Mouse (Mus musculus) cerebellum, adult 18-20 months (tissue): ENCODE measurements around the gene Nrxn3.

Experiments used
- DNase-seq, 2 experiments: peaks; one replicate each; pipeline ENCODE4 v3.0.0; 2021

The Nrxn3 gene

DNA sequence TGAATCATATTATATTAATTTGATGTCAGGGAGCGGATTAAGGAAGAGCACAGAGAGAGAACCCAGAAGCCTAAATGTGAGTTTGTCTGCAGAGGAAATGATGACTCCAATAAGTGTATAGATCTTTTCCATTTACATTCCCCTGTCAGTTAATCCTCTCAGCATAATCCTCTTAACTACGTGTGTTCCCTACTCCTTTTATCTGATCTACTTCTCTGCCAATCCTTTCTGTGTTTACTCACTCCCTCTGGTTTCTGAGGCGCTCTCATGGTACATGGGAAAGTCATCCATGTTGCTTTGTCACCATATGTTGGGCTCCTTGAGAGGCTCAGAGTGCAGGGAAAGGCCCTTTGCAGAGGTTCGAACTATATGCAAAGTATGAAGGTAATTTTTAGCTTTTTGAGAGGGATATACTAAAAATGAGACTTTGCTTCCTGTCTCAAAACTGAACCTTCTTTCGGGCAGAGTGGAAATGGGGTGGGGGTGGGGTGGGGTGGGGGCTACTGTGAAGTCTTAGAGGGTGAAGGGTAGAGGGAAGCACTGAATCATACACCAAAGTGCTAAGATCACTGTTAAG lies 350.6 kb downstream of the Nrxn3 start:
- no peak for DNase-seq

DNA sequence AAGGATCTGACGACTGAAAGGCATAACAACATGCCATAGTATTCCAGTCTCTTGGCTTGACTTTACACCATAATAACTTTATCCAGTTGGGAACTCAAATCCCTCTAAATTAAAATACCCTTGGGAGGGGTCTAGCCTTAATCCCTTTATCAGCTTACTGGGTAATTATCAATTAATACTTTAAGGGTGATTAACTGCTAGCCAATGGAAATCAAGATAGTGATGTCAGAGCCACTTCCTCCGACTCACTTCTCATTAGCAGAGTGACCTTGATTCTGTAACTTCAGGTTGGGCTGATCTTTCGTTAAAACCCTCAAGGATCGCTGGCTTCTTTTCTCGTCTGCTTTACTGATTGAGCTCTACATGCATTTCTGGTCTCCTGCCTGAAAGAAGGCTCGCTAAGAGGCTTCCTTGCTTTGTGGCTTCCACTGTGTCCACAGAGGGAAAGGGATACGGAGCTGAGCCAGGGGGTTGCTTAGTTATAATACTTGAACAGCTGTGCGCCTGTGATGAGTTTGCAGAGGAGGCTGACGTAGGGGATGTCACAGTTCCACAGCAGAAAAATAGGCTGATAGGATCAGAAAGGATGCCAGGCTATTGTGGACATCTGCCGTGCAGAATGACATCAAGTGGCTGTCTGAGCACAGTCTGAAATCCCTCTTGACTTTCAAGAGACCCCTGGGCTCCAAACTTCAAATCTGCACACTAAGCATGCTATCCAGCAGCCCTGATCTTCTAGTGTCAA lies 352.0 kb downstream of the Nrxn3 start:
- DNase-seq, result no peak

DNA sequence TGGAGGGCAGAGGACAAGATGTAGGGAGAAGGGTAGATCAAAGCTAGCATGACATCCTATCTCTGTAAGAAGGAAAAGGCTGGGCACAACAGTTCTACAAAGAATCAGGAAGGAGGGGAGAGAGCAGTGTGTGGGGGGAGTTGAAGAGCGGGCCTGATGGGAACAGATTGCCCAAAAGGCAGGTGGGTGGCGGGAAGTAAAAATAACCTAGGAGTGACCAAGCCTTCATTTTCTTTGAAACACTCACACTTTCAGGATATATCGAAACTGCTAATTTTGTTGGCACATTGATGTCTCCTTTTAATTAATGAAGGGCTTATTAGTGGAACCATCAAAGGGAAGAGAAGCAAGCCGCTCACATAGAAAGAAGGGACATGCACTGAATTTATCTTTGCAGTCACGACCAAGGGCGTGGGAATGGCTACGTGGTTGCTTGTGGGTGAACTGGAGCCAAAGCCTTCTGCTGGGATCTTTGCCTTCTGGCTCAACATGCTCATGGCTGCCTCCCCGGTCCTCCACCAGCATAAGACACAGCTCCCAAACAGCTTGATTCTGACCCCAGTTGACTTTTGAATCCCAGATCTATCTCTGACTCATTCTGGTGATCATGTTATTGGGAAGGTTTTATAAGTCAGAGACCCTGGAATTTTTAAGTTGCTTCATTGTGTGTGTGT lies 371.3 kb downstream of the Nrxn3 start:
- DNase-seq, result no peak

DNA sequence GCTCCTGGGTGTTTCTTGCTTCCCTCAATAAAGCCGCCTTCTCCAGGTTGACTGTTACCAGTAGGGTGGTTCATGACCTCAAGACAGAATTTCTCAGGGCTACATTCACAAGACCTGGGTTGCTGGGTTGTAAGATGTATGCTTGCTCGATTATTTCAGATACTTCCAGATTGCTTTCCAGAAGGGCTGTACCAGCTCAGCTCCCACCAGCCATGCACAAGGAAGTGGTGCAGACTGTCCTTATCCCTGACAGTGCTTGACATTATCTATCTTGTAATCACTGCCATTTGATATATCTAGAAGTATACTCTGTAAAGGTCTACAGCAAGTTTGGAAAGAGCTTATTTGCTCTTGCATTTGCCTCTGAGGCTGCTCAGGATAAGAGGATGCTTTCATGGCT lies 374.9 kb downstream of the Nrxn3 start:
- DNase-seq, result no peak

DNA sequence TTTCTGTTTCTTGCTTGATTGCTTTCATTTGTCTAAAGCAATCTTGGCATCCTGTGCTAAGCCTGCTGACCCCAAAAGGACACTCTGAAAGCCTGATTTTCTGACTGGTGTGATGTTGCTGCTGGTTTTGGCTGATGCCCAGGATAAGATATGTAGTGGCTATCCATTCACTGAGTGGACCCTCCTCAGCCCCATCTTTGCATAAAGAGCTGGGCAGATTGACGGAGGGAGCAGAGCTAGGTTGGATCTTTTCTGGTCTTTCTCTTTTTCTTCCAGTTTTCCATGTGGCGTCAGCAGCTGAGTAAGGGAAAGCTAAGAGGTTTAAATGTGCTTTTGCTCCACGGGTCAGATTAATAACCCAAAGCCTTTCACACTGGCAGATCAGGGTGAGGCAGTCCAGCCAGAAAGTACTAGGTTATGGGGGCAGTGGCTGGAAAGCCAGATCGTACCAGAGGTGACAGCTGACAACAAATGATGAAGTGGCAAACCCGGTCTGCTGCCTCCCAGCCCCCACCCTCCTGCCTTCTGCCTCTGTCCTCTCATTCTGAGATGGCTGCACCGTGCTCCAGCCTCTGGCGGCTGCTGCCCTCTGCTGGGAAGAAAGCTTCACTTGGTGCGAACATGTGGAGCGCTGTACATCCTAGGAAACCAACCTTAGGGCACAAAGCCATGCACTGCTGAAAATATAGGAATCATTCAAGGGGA lies 383.5 kb downstream of the Nrxn3 start:
- DNase-seq, result peak; percentile 51 to 55

DNA sequence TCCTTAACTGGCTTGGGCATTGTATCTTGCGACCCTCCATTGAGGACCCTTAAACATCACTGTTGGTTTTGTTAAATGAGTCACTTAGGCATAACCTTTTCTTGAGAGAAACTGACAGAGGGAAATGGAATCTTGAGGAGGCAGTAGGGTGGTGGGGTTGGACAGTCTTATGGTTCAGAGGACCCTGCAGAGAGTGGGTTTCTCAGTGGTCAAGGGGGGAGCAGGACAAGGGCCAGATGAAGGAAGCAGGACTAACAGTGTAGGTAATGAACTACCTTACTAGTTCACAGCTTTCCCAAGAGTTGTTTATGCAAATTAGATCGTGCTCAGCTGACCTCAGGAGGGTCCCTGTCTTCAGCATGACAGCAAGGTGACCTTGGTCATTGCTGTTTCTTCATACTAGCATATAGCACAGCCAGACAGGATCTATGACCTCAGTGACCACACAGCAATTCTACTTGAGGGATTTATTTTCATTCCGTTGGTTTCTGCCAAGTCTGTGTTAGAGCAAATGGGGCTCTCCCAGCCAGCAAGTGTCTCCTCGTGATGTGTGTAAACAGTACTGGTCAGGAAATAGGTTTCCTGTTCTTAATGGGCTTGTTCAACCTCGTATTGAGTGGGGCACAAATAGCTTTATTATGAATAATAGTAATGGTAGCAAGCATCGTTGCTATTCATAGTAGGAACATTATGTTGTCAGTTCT lies 384.4 kb downstream of the Nrxn3 start:
- no peak for DNase-seq

DNA sequence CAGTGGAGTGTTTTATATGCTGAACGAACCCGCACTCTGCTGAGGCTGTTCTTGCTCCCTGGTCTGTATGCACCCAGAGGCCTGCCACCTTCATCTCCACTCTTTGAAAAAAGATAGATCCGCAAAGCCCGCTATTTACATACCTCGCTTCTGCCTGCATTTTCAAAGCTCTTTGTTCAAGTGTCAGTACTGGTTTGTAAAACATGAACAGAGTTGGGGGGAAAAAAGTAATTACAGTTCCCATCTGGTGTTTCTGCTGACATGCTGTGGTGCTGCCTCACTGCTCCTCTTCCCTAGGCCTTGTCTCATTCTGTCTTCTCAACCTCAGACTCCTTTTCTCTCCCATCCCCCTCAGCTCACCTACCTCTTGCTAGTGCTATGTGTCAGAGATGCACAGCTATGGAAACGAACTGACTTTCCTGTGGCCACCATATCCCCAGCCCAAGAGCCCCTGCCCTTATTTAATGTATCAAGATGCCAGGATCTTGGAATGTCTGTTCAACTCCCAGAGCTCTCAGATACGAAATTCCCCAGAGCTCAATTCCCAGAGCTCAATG lies 387.2 kb downstream of the Nrxn3 start:
- no peak for DNase-seq

DNA sequence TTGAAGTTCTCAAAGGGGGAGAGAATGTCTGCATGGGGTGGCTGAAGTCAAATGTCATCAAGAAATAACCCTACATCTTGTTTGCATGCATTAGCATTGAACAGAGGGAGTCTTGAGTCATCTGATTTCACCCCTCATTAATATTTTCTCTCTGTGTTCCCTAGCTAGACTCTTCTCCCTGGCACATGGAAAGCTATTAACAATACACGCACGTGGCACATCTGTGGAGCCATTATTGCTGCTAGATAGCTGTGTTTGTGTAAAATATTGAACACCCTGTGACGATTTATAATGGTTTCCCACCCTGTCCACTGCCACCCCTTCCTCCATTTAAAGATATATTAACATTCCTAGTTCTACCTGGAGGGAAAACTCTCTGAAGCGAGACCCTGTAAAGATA lies 405.9 kb downstream of the Nrxn3 start:
- DNase-seq, result no peak

DNA sequence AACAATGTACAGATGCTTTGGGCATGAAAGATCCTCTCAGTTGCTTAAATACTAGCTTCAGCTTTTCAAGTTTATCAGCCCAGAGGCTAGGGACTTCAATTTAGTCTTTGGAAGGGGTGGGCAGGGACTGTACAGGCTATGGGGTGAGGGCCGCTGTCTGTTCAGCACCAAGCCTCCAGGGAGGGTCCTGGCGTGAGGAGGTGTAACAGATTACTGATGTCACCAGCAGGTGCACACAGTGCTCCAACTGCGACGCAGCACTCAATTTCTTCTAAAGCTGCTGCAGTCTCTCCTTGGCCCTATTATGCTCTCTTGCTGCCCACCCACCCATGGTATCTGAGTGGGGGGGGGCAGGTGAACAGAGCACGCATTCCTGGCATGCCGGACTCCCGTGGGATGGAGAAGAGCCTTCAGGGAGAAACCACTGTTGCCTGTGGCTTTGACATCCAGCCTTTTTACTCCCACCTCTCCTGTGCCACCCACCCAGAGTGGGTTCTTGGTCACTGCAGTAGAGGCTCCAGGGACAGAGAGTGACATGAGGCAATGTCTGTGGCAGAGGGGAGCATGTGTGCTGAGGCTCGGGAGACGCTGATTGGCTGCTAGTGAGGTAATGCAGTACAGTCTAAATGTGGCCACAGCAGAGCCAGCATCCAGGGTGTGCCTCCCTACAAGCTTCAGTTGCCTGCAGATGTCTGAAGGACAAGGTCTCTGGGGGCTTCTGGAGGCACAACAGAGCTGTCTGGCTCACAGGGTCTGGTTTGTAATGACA lies 406.6 kb downstream of the Nrxn3 start:
- no peak for DNase-seq

DNA sequence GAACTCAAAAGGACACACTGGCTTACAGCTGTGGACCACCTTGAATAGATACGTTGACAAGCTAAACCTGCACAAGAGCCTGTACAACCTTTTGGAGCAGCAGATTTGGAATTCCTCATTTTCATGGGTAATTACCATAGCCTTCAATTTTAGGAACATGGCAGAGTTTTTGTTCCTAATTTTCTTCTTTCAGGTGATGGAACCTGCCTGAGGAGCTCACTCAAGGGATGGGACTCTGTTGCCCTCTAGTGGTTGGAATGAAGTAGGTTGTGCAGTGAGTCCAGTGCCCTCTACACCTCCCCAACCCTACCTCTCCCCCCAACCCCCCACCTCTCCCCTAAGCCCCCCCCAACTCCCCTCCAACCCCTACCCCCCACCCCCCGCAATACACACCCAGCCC lies 411.7 kb downstream of the Nrxn3 start:
- DNase-seq, result peak; percentile 8 to 22

DNA sequence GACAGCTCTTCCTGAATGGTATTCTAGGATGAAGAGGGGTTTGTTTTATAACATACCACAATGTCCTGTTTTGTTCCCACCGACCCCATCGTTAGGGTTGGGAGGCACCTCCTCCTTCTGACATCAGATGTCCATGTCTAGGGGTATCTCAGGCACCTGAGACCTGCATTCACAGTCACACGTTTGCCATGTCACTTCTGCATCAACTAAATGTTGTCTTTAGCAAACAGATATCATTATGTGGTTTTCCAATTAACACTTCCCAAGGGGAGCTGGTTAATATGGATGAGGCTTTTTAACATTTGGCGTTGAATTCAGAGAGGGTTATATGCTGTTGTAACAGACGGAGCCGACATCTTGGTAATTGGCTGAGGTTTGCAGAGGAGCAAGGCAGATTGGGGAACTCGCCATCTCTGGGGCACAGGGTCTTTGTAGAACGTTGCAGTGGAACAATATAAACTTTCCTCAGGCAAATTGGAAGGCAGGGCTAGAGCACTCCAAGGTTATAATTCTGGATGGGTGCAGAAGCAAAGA lies 412.2 kb downstream of the Nrxn3 start:
- DNase-seq, result no peak

DNA sequence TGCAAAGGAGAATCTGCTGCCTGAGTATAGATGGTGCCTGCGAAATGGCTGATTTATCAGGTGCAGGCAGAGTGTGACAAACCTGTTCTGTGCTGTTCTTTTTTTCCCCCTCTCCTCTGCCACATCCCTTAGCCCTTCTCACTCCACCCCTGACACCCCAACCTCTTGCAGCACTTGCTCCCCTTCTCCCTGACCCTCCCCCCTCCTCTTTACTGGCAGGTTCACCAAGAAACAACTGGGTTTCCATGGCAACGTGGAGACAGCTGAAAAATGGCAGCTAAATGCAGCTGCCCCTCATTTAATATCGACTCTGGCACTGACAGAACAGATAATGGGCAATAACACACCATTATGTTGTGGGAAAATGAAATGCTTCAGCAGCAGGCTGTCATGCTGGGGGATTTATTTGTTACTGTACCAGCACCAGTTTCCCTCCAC lies 426.3 kb downstream of the Nrxn3 start:
- DNase-seq, result no peak

DNA sequence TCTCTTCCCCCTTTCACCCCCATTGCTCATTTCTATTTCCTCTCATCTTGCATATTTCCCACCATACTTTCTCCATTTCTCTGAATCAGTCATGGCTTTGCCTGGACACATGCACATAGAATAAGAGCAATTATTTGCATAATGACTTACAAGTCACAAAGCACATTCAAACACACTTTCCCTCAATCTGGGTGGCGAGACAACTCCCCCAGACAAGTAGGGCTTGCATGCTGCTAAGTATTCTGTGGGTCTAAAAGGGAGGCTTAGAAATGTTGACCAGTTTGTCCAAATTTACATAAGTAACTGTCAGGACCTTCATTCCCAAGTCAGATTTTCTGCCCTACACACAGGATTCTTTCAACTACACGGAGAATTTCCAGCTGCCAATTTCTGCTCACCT lies 426.8 kb downstream of the Nrxn3 start:
- DNase-seq, result no peak

DNA sequence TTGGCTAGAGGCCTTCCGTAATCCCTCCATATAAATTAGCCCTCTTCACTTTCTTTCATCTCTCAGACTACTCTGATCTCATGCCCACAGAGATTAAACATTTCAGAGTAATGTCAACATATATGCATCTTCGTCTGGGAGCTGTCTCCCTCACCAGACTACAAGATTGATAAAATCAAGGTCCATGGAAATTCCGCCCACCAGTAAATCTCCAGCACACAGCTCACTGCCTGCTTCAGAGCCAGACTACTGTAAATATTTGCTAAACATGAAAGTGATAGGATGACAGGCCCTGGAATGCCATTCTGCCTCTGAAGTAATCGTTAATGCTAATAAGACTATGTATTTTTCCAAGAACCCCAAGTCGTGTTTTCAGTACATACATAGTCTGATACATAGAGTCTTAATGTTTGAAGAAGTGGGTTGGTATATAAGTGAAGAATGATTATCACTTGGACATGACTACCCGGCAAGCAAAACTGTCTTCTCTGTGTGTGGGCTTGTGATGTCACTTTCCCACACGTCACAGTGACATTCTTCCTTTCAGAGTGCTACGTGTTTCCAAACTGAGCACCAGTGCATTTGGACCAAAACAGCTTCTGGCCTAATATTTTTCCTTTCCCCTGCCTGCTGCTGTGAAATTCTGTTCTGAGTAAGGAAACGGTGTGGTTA lies 433.5 kb downstream of the Nrxn3 start:
- DNase-seq, result no peak

DNA sequence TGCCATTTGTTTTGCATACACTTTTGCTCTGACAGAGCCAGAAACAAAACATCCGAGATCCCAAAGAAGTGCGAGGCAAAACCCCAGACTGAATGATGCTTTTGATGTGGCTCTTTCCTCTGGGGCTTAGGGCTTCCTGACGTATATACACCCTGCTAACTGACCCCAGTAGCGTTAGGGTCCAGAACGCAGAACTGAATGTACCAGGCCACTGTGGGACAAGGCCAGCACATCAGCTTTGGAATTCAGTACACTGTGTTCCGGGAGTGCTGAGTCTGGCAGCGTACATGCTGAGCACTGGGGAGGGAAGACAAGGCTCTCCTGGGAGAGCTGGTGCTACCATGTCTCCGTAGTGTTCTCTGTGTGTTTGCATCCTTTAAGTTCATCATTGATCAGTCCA lies 436.7 kb downstream of the Nrxn3 start:
- no peak for DNase-seq

DNA sequence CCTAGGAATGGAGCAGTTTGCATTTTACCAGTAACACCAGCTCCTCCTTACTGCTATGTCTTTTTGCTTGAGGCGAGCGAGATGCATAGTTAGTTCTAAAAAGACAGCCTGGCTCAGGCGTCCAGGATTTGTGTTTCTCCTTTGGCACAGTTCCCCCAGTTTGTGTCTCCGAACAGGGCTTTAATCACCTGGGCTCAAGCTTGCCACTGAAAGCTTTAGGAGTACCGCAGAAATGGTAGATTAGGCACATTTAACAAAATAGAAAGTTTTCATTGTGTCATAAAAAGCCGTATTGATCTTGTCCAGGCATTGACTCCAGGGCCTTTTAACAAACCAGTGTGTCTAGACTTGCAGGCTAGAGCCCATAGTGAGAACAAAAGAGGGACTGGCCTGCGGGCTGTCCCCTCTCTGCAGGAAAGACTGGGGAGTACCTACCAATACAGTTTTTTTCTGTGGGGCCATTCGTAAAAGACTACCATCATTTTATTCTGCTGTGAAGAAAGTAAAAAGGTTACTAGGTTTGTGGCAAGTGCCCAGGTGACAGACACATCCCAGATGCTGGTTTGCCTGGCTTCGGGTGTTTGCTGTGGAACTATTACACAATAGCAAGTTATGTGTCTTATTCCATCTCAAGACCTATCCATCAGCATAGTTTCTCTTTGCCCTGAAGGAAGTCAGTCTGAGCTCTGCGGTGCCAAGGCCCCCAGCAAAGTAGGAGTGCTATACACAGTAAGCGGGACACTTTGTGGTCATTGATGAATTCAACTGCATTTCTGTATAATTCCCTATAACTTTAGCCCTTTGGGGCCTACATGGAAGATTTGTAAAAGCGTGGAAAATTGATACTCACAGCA lies 451.9 kb downstream of the Nrxn3 start:
- no peak for DNase-seq

DNA sequence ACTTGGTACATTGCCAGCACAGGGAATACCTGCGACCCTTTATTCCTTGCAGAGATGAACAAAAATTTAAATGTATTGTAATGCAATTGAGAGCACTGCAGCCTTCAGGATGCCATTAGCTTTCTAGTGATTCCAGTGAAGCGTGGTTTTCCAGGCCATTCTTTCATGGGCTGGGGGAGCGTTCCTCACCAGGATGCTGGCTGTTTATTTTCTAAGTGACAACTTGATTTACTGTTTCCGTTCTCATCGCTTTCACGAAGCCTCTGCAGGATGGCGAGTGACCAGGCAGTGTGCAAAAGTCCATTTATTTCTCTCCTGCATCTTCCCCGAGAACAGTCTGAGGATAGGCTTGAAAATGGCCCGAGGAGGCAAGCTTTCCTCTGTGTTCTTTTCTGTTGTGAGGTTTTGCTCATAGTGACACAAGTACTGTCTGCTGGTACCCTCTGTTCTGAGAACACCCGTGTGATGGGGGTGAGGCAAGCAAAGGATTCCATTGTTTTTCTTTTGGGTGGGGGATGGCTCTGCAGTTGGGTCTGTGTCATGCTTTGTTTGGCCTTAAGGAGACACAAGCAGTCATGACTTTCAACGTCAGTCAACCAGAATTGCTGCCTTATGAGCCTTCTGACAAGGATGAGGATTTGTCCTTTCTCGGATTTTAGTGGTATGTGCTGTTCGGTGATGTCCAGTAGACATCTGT lies 457.4 kb downstream of the Nrxn3 start:
- no peak for DNase-seq

DNA sequence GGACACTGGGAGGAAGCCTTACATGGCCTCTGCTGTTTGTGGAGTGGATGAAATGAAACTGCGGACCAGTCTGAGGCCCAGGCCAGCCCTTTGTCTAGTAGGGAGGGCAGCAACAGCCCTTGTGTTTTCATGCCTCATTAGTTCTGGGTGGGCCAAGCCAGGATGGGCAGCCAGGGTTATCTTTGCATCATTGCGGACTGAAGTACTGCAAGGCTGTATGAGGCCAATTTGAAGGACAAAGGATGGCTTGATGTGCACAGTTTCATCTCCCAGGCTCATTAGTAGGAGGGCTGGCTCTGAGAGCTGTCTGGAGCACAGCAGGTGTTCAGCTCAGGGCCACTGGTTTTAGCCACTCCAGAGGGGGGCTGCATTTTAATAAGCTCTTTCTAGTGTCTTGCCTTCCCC lies 458.5 kb downstream of the Nrxn3 start:
- no peak for DNase-seq

DNA sequence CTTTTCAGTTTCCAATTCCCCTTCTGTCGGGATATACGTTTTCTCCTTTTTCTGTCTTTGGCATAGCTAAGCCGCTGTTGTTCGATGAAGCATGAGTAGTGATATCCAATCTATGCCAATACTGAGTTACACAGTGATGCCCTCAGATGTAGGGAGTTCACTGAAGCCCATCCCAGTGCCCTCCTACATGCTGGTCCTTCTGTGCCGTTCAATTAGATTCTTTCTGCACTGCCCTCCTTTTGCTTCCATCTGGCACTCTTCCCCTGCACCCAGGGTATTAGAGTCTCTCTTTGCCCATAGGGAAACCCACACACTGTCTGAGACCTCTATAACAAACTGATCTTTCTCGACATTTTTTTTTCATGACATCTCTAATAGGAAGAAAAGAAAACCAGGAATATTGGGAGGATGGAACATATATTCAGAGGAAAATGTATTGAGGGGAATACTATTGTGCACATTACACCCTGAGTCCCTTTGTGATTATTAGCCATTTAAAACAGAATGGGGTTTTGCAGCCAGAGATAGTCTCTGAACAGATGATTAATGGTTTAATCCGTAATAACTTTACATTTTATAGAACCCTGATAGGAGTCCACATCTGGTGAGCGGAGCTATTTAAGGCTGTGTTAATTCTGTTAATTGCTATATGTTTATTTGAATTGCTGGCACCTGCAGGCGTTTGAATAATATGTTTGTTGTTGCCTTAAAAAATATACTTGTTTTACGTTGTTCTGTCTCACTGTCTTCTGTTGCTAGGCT lies 476.3 kb downstream of the Nrxn3 start:
- DNase-seq, result no peak
